Mouse (Mus musculus) retina, postnatal 7 days (tissue): Measurements from ENCODE around the gene Jarid2.

ENCODE experiments used
- DNase-seq: peaks from one replicate; pipeline ENCODE4 v3.0.0-alpha.2; 2012; ENCODE audit warnings: low read depth, low spot score

Gene Jarid2

GRCm38 (mm10) chr13:44960542-44961291, 231.4 kb downstream of the Jarid2 start:
- no peak for DNase-seq
